Mouse (Mus musculus) lung, adult 2 months (tissue): ENCODE data around the gene Slc16a7.

Experiments used
- CTCF ChIP-seq: fragments of 200-500 bp; IDR thresholded peaks from 2 replicates; pipeline ENCODE4 v1.5.1; 2011; ENCODE audit warnings: mild to moderate bottlenecking, low read length, control low read depth; ENCODE audit not compliant: insufficient read depth
- POLR2A ChIP-seq: fragments of 200-500 bp; IDR thresholded peaks from 2 replicates; pipeline ENCODE4 v1.6.1; 2011; ENCODE audit warnings: low read depth, mild to moderate bottlenecking, control low read depth, low read length, borderline replicate concordance; ENCODE audit errors: extremely low read depth

DNA sequence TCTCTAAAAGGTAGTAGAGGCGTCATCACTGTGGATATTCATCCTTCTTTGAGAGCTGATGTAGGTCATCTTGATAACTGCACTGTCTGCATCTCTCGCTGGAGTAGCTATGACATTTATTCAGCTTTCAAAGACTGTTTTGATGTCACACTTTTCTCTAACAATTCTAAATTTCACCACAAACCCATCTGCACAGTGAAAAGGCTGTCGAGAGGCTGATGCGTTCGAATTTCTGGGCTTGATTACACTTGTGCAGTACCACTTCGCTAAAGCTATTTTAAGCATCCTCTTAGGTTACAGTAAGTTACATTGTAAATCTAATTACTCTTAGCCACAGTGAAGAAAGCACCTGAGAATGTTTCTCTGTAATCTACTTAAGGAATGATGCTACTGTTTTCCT lies 42.1 kb downstream of the Slc16a7 start:
- TF ChIP-seq CTCF (no peak), POLR2A (no peak)
